Mouse (Mus musculus): Measurements from ENCODE around the gene Tmem63b. TPM values are rescaled to one million over a fixed set of nuclear protein-coding genes. Genes with fewer than 3 reads are reported as not detected.
A peak's percentile ranks its signal among the peaks of the same experiment; 100 is the strongest.

The Tmem63b gene
- total RNA-seq, 4 experiments from 2014 or later: 91.5 to 96.4 (median 93.2) TPM

- DNase-seq (ENCODE audit: low spot score): no peak
These were observed 20.1 kb upstream of the Tmem63b start for GRCm38 (mm10) chr17:45706796-45707195.

GRCm38 (mm10) chr17:45703187-45703586 lies 16.5 kb upstream of the Tmem63b start:
- DNase-seq (ENCODE audit: low spot score): no peak

- DNase-seq (ENCODE audit: low spot score): no peak
These were observed 15.5 kb upstream of the Tmem63b start for GRCm38 (mm10) chr17:45702254-45702653.

GRCm38 (mm10) chr17:45701236-45701591 lies 14.5 kb upstream of the Tmem63b start:
- no peak for DNase-seq (ENCODE audit: low spot score)

- DNase-seq (ENCODE audit: low spot score): peak; percentile 43
These were observed 14.0 kb upstream of the Tmem63b start for GRCm38 (mm10) chr17:45700496-45701235.

- DNase-seq (ENCODE audit: low spot score): no peak
These were observed 12.5 kb upstream of the Tmem63b start for GRCm38 (mm10) chr17:45699039-45699740.

GRCm38 (mm10) chr17:45698368-45698767 lies 11.7 kb upstream of the Tmem63b start:
- no peak for DNase-seq (ENCODE audit: low spot score)

- DNase-seq (ENCODE audit: low spot score): no peak
These were observed 10.3 kb upstream of the Tmem63b start for GRCm38 (mm10) chr17:45696981-45697380.

GRCm38 (mm10) chr17:45695227-45696120 lies 8.8 kb upstream of the Tmem63b start:
- DNase-seq (ENCODE audit: low spot score): no peak

- no peak for DNase-seq (ENCODE audit: low spot score)
These were observed 7.3 kb upstream of the Tmem63b start for GRCm38 (mm10) chr17:45693812-45694565.

GRCm38 (mm10) chr17:45692159-45692558 lies 5.5 kb upstream of the Tmem63b start:
- DNase-seq (ENCODE audit: low spot score): no peak

GRCm38 (mm10) chr17:45690044-45690443 lies 3.3 kb upstream of the Tmem63b start:
- no peak for DNase-seq (ENCODE audit: low spot score)

GRCm38 (mm10) chr17:45689120-45689519 lies 2.4 kb upstream of the Tmem63b start:
- no peak for DNase-seq (ENCODE audit: low spot score)

GRCm38 (mm10) chr17:45686093-45686619 lies 549 bp downstream of the Tmem63b start, which contains the start of gene Mrpl14:
Mrpl14 (plus strand) TSS chr17:45686322.
- peak; percentile 83 for DNase-seq (ENCODE audit: low spot score)

GRCm38 (mm10) chr17:45685171-45686092 lies 1.3 kb downstream of the Tmem63b start:
- peak; percentile 33 for DNase-seq (ENCODE audit: low spot score)

- DNase-seq (ENCODE audit: low spot score): no peak
These were observed 2.0 kb downstream of the Tmem63b start for GRCm38 (mm10) chr17:45684667-45685131.

- DNase-seq (ENCODE audit: low spot score): no peak
These were observed 3.9 kb downstream of the Tmem63b start for GRCm38 (mm10) chr17:45682843-45683242.

GRCm38 (mm10) chr17:45681588-45681987 lies 5.1 kb downstream of the Tmem63b start:
- no peak for DNase-seq (ENCODE audit: low spot score)

- peak; percentile 44 for DNase-seq (ENCODE audit: low spot score)
These were observed 6.2 kb downstream of the Tmem63b start for GRCm38 (mm10) chr17:45680391-45680980.

All from heart, adult 8-10 months (tissue).